Mouse (Mus musculus) testis, adult 2 months (tissue): ENCODE results near the gene Adtrp. TPM values are rescaled to one million over a fixed set of nuclear protein-coding genes. Genes with fewer than 3 reads are reported as not detected.

Source experiments
- H3K27ac ChIP-seq: fragments of 200-500 bp; 2 replicates; pipeline ENCODE4 v1.5.1; 2012; ENCODE audit warnings: low read depth, low read length; ENCODE audit not compliant: control insufficient read depth, insufficient read depth
- H3K27me3 ChIP-seq: fragments of 200-500 bp; 2 replicates; pipeline ENCODE4 v1.6.1; 2012; ENCODE audit warnings: mild to moderate bottlenecking, low read length, moderate library complexity; ENCODE audit not compliant: control insufficient read depth, insufficient read depth
- H3K36me3 ChIP-seq: fragments of 200-500 bp; 2 replicates; pipeline ENCODE4 v1.6.1; 2012; ENCODE audit warnings: mild to moderate bottlenecking, low read length; ENCODE audit not compliant: control insufficient read depth, insufficient read depth
- H3K4me1 ChIP-seq: fragments of 200-500 bp; 2 replicates; pipeline ENCODE4 v1.6.1; 2012; ENCODE audit warnings: low read length; ENCODE audit not compliant: control insufficient read depth, insufficient read depth
- H3K4me3 ChIP-seq: fragments of 200-500 bp; 2 replicates; pipeline ENCODE4 v1.5.1; 2012; ENCODE audit warnings: low read depth, mild to moderate bottlenecking, low read length, moderate library complexity, mixed read lengths; ENCODE audit not compliant: control insufficient read depth
- CTCF ChIP-seq: fragments of 200-500 bp; IDR thresholded peaks from 2 replicates; pipeline ENCODE4 v1.5.1; 2012; ENCODE audit warnings: low read depth, mild to moderate bottlenecking, inconsistent platforms, low read length, moderate library complexity; ENCODE audit not compliant: control insufficient read depth, insufficient read depth, insufficient replicate concordance
- POLR2A ChIP-seq: fragments of 200-500 bp; IDR thresholded peaks from 2 replicates; pipeline ENCODE4 v1.6.1; 2012; ENCODE audit warnings: low read depth, mild to moderate bottlenecking, inconsistent platforms, low read length, moderate library complexity; ENCODE audit not compliant: control insufficient read depth
- polyA plus RNA-seq: library from polyadenylated mRNA; depleted of rRNA; stranded (reverse); fragments of >200 nt; gene quantifications from 2 replicates; pipeline ENCODE4 v1.2.3, GENCODE M21; 2012; rRNA removed

Gene Adtrp
- 46.3 and 57.1 TPM in 2 replicates for polyA plus RNA-seq

DNA sequence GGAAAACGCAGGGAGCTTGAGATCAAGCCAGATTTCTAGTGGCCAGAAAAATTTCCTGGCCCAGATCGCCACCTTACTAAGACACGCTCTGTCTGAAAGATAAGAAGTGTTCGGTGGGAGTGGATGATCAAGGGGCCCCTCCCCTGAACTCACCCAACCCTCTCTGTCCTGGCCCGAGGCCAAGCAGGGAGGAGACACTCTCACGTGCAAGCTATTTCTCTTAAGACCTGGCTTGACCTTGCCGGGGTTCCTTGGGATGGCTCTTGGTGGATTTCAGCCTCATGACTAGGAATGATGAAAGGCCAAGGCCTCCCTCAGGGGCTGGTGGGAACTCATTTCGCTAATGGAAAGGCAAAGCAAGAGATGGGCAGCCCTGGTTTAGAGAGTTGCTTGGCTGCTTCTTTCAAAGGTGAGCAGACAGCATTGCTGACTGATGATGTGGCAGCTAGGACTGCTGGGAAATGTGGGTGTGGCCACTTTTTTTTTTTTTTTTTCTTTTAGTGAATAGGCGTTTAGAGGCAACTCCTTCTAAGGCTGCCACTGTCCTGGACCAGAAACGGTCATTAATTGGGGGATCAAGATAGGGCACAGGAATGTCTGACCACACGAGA is at the start of gene Adtrp:
Adtrp (minus strand) TSS at position 169 of the 611 bp plus-strand sequence.
- no peaks in the 10 kb centered on the region for H3K36me3 ChIP-seq
- H3K27me3 ChIP-seq = no peaks in the 10 kb centered on the region
- TF ChIP-seq CTCF (no peak), POLR2A (no peak)
- H3K4me1 ChIP-seq = peaks cover 7% of the 10 kb centered on the region
- H3K27ac ChIP-seq = no peak within 1 kb of the TSS
- no peak within 1 kb of the TSS for H3K4me3 ChIP-seq

DNA sequence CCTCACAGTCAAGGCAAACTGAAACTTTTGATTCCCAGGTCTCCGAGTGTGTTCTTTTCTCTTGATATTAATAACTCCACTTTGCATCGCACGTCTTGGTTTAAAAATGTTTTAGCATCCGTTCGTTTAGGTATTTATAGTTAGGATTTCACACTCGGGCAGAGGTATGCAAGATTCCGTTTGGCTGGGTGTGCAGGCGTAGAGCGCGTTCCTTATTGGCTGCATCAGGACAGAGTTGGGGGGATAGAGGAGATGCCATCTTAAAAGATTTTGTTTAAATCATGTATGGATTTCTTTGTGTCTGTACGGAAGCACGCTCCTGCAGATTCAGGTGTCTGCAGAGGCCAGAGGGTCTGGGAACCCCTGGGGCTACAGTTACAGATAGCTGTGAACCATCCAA is 44.5 kb upstream of the Adtrp start:
- TF ChIP-seq CTCF = no peak
- TF ChIP-seq POLR2A = no peak
- H3K27me3 ChIP-seq = no peaks in the 10 kb centered on the region
- H3K4me1 ChIP-seq = peaks cover 4% of the 10 kb centered on the region; the same call in 1 of the 2 replicates
- H3K27ac ChIP-seq = no peak overlapping the region
- H3K4me3 ChIP-seq = no peak overlapping the region; the same call in none of the 2 replicates
- H3K36me3 ChIP-seq = no peaks in the 10 kb centered on the region

DNA sequence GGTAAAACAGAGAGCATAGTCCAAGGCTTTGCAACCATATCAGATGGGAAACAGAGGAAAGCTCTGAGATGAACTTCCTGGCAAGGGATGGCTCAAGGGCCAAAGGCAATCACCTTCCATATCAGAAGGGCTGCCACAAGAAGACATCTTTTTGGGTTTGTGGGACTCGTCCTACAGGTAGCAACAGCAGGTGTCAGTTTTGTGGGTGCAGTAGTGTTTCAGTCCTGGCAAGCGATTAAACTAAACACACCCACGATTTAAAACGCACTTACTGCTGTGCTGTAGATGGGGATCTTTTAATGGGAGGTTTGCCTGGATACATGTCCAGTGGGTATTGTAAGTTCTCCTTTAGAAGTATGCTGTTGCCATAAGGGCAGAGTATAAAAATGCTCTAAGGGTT is 43.1 kb upstream of the Adtrp start:
- no peak overlapping the region for H3K4me3 ChIP-seq

DNA sequence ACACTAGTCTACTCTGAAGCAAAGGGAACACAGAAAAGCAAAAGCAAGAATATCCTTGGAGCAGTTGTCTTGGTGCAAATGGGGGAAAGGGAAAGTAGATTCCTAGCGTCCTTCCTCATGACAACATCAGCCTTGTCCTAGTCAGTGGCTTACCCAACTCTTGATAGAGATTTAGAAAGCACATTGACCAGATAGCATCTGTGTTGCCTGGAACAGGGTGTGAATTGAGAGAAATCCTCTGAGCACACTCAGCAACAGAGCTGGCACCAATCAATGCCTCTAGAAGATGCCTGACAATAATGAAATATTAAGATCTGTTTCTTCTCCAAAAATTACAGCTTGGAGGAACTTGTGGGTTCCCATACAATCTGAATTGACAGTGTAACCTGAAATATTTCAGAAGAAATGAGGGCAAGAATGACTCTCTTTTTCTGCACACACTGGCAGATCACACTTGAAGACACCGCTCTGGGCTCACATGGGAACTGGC is 42.7 kb upstream of the Adtrp start:
- H3K27me3 ChIP-seq = no peaks in the 10 kb centered on the region
- peaks cover 6% of the 10 kb centered on the region; the same call in 1 of the 2 replicates for H3K4me1 ChIP-seq
- H3K27ac ChIP-seq = no peak overlapping the region
- H3K4me3 ChIP-seq = no peak overlapping the region
- TF ChIP-seq CTCF (no peak), POLR2A (no peak)
- no peaks in the 10 kb centered on the region for H3K36me3 ChIP-seq

More for the DNA sequence above, 43.1 kb upstream of the Adtrp start:
- TF ChIP-seq POLR2A = no peak
- TF ChIP-seq CTCF = no peak
- Histone ChIP-seq H3K4me1 (peaks cover 4% of the 10 kb centered on the region; the same call in 1 of the 2 replicates), H3K36me3 (no peaks in the 10 kb centered on the region), H3K27ac (no peak overlapping the region), H3K27me3 (no peaks in the 10 kb centered on the region)

DNA sequence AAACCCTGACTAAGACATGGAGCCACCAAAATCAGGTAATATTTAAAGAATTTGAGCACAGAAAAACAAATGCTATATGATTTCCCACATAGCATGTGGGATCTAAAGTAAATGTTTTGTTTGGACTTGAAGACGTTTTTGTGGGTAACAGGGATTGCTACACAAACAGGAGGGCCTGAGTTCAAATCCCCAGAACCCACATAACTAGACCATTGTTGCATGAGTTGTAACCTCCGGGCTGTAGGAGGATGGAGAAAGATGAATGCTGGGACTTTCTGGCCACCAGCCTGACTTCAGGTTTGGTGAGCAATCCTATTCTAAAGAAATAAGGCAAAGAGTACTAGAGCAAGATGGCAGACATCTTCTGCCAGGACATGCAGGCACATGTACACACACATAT is 41.2 kb upstream of the Adtrp start:
- TF ChIP-seq POLR2A = no peak
- no peak for TF ChIP-seq CTCF
- peaks cover 6% of the 10 kb centered on the region; the same call in 1 of the 2 replicates for H3K4me1 ChIP-seq

DNA sequence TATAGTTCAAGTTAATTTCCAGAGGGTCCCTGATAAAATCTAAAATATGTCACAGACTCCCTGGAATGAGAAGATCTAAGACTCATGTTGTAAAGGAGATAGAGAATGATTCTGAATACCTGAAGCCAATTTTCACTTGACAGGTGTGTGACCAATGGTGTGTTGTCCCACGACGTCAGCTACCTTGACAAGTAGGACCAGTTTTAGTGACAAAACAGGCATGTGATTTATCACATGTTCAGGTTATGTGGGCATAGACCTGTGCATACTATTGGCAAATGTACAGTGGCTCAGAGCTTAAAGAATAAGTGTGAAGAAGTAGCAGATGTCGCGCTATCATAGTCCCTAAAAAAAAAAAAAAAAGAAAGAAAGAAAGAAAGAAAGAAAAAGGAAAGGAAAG is 38.6 kb upstream of the Adtrp start:
- 0 out of 2 replicates have a peak, but pooled peaks cover 3% of the 10 kb centered on the region for H3K4me1 ChIP-seq
- no peaks in the 10 kb centered on the region for H3K36me3 ChIP-seq
- H3K4me3 ChIP-seq = no peak overlapping the region
- TF ChIP-seq CTCF = no peak
- no peak for TF ChIP-seq POLR2A
- no peak overlapping the region for H3K27ac ChIP-seq
- no peaks in the 10 kb centered on the region for H3K27me3 ChIP-seq

More for the DNA sequence above, 41.2 kb upstream of the Adtrp start:
- no peaks in the 10 kb centered on the region for H3K27me3 ChIP-seq
- no peak overlapping the region for H3K4me3 ChIP-seq
- no peaks in the 10 kb centered on the region for H3K36me3 ChIP-seq
- no peak overlapping the region for H3K27ac ChIP-seq

DNA sequence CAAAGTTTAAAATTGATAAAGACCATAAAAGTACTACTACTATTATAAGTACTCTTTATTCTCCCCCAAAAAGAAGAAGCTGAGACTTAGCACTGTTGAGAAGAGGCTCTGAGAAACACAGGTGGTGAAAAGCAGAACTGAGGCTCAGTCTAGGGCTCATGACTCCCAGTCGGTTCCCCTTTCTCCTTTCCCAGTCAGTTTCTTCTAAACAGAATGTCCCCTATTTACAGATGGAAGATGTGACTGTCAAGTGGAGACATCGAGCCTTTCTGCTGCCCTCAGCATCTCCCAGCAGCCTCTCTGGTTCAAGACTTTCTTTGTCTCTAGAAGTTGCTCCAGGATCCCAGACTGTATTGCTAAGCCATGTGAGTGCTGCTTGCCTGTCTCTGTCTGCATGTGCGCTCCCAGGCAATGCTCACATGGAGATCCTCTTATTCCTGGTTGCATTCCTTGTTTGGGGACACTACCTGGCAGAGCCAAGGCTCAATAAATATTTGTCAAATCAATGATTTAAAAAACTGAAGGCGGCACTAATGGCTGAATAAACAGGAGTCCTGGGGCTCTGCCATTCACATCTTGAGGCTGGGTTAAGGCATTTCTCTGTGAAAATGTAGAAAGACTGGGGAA is 36.3 kb upstream of the Adtrp start:
- H3K27me3 ChIP-seq = no peaks in the 10 kb centered on the region
- no peak overlapping the region for H3K4me3 ChIP-seq
- H3K27ac ChIP-seq = no peak overlapping the region
- no peaks in the 10 kb centered on the region for H3K36me3 ChIP-seq
- H3K4me1 ChIP-seq = 0 out of 2 replicates have a peak, but pooled peaks cover 3% of the 10 kb centered on the region
- TF ChIP-seq CTCF = no peak
- no peak for TF ChIP-seq POLR2A
